ENCODE assay signal across 17 mouse cellular contexts in the genomic region with DNA sequence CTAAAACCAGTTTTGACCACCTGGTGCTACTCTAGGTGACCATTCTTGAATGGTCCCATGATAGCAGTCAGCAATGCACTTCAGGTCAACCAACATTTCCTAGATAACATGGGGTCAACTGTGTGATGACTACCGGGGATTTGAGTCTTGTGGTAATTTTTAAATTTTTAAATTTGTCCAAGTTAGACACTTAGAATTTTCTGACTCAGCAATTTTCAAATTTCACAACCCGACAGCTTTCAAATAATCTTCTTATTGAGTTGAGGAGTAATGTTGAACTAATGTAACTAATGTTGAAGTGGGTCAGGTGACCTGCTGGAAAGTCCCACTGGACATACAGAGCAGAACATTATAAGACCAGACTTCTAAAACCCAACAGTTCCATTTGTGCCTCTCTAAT.
"Had no signal": no experiment of that assay in that cellular context is flagged by ENCODE, and none has a peak within 500 bp of the region (broad histone marks: within the 10 kb centered on the region; RNA-seq: fewer than 3 reads in every experiment).

No protein-coding gene starts in this region.

- H3K27ac ChIP-seq: neural tube, embryonic 12.5 days; neural tube, embryonic 13.5 days; neural tube, embryonic 15.5 days; stomach, embryonic 15.5 days; stomach, postnatal 0 days had no signal

- DNase-seq: retina, postnatal 1 day; right cerebral cortex, adult 18-20 months; right cerebral cortex, postnatal 14 days; right cerebral cortex, postnatal 25 days; right cerebral cortex, postnatal 4 days; spleen, adult 18-20 months; thymus, adult 18-20 months; thymus, adult 2 months; thymus, postnatal 14 days; thymus, postnatal 25 days; thymus, postnatal 36 days; thymus, postnatal 4 days had no signal

- H3K4me1 ChIP-seq: neural tube, embryonic 12.5 days; neural tube, embryonic 13.5 days; neural tube, embryonic 15.5 days; stomach, embryonic 15.5 days had no signal

- H3K4me3 ChIP-seq: neural tube, embryonic 12.5 days; neural tube, embryonic 13.5 days; neural tube, embryonic 15.5 days; stomach, embryonic 15.5 days had no signal

- H3K36me3 ChIP-seq: neural tube, embryonic 12.5 days; neural tube, embryonic 13.5 days; neural tube, embryonic 15.5 days; stomach, embryonic 15.5 days had no signal

- H3K9ac ChIP-seq: neural tube, embryonic 12.5 days; neural tube, embryonic 13.5 days; neural tube, embryonic 15.5 days; stomach, embryonic 15.5 days had no signal

- H3K4me2 ChIP-seq: neural tube, embryonic 12.5 days; neural tube, embryonic 13.5 days; neural tube, embryonic 15.5 days; stomach, embryonic 15.5 days had no signal

- H3K27me3 ChIP-seq: neural tube, embryonic 12.5 days; neural tube, embryonic 13.5 days; neural tube, embryonic 15.5 days; stomach, embryonic 15.5 days had no signal

- H3K9me3 ChIP-seq: neural tube, embryonic 12.5 days; neural tube, embryonic 13.5 days; neural tube, embryonic 15.5 days; stomach, embryonic 15.5 days had no signal
